Mouse (Mus musculus): ENCODE data around the gene Ust. TPM values are rescaled to one million over a fixed set of nuclear protein-coding genes. Genes with fewer than 3 reads are reported as not detected.

The Ust gene
- polyA plus RNA-seq, 1 experiment from 2014 or later: 3.2 TPM

- no peak overlapping the region for H3K27ac ChIP-seq
- H3K36me3 ChIP-seq: no peaks in the 10 kb centered on the region
- peaks cover 8% of the 10 kb centered on the region; the same call in 1 of the 2 replicates for H3K4me1 ChIP-seq (replicated peaks)
- H3K27me3 ChIP-seq (ENCODE audit: insufficient read depth, poor library complexity, severe bottlenecking): no peaks in the 10 kb centered on the region
- WGBS: 93% methylated on average over 1 of the region's 1 CpGs
- no peak overlapping the region for H3K4me3 ChIP-seq
- DNase-seq (ENCODE audit: low spot score): no peak
- peaks cover 3% of the 10 kb centered on the region; the same call in 1 of the 2 replicates for H3K9me3 ChIP-seq
Measured at GRCm38 (mm10) chr10:8491909-8492591, 26.6 kb downstream of the Ust start.

GRCm38 (mm10) chr10:8487388-8487787, 31.2 kb downstream of the Ust start:
- H3K27me3 ChIP-seq (ENCODE audit: insufficient read depth, poor library complexity, severe bottlenecking): no peaks in the 10 kb centered on the region

GRCm38 (mm10) chr10:8484487-8484886, 34.1 kb downstream of the Ust start:
- WGBS: 90% methylated on average over 4 of the region's 4 CpGs
- H3K27me3 ChIP-seq (ENCODE audit: insufficient read depth, poor library complexity, severe bottlenecking): no peaks in the 10 kb centered on the region
- no peaks in the 10 kb centered on the region for H3K36me3 ChIP-seq
- DNase-seq (ENCODE audit: low spot score): no peak
- no peaks in the 10 kb centered on the region for H3K4me1 ChIP-seq (replicated peaks)
- no peak overlapping the region for H3K4me3 ChIP-seq
- H3K27ac ChIP-seq: no peak overlapping the region
- H3K9me3 ChIP-seq: no peaks in the 10 kb centered on the region

More at GRCm38 (mm10) chr10:8487388-8487787, 31.2 kb downstream of the Ust start:
- WGBS: 68% methylated on average over 2 of the region's 2 CpGs
- DNase-seq (ENCODE audit: low spot score): no peak
- Histone ChIP-seq H3K4me3 (no peak overlapping the region), H3K27ac (no peak overlapping the region), H3K4me1 (replicated peaks) (peaks cover 3% of the 10 kb centered on the region; the same call in 1 of the 2 replicates), H3K9me3 (no peaks in the 10 kb centered on the region), H3K36me3 (no peaks in the 10 kb centered on the region)

GRCm38 (mm10) chr10:8482779-8483178, 35.8 kb downstream of the Ust start:
- Histone ChIP-seq H3K9me3 (no peaks in the 10 kb centered on the region), H3K27me3 (ENCODE audit: insufficient read depth, poor library complexity, severe bottlenecking) (no peaks in the 10 kb centered on the region), H3K4me1 (replicated peaks) (no peaks in the 10 kb centered on the region), H3K27ac (no peak overlapping the region), H3K36me3 (no peaks in the 10 kb centered on the region), H3K4me3 (no peak overlapping the region)
- WGBS: 93% methylated on average over 4 of the region's 4 CpGs
- DNase-seq (ENCODE audit: low spot score): no peak

- Histone ChIP-seq H3K4me1 (replicated peaks) (no peaks in the 10 kb centered on the region), H3K36me3 (no peaks in the 10 kb centered on the region), H3K4me3 (no peak overlapping the region), H3K9me3 (no peaks in the 10 kb centered on the region), H3K27me3 (ENCODE audit: insufficient read depth, poor library complexity, severe bottlenecking) (no peaks in the 10 kb centered on the region), H3K27ac (no peak overlapping the region)
- DNase-seq (ENCODE audit: low spot score): no peak
- 90% methylated on average over 2 of the region's 2 CpGs for WGBS
Measured at GRCm38 (mm10) chr10:8479779-8480178, 38.8 kb downstream of the Ust start.

- Histone ChIP-seq H3K4me3 (no peak overlapping the region), H3K4me1 (replicated peaks) (no peaks in the 10 kb centered on the region), H3K36me3 (no peaks in the 10 kb centered on the region), H3K27me3 (ENCODE audit: insufficient read depth, poor library complexity, severe bottlenecking) (no peaks in the 10 kb centered on the region), H3K9me3 (no peaks in the 10 kb centered on the region), H3K27ac (no peak overlapping the region)
- WGBS: 90% methylated on average over 8 of the region's 8 CpGs
- no peak for DNase-seq (ENCODE audit: low spot score)
Measured at GRCm38 (mm10) chr10:8477936-8478335, 40.7 kb downstream of the Ust start.

- Histone ChIP-seq H3K4me1 (replicated peaks) (no peaks in the 10 kb centered on the region), H3K27ac (no peak overlapping the region), H3K9me3 (no peaks in the 10 kb centered on the region), H3K4me3 (no peak overlapping the region), H3K36me3 (no peaks in the 10 kb centered on the region), H3K27me3 (ENCODE audit: insufficient read depth, poor library complexity, severe bottlenecking) (no peaks in the 10 kb centered on the region)
- WGBS: 88% methylated on average over 12 of the region's 12 CpGs
- no peak for DNase-seq (ENCODE audit: low spot score)
Measured at GRCm38 (mm10) chr10:8471995-8472394, 46.6 kb downstream of the Ust start.

- Histone ChIP-seq H3K27me3 (ENCODE audit: insufficient read depth, poor library complexity, severe bottlenecking) (no peaks in the 10 kb centered on the region), H3K4me3 (no peak overlapping the region), H3K9me3 (no peaks in the 10 kb centered on the region), H3K36me3 (no peaks in the 10 kb centered on the region), H3K27ac (no peak overlapping the region), H3K4me1 (replicated peaks) (no peaks in the 10 kb centered on the region)
- 54% methylated on average over 5 of the region's 5 CpGs for WGBS
- DNase-seq (ENCODE audit: low spot score): no peak
Measured at GRCm38 (mm10) chr10:8471012-8471411, 47.6 kb downstream of the Ust start.

- H3K27me3 ChIP-seq (ENCODE audit: insufficient read depth, poor library complexity, severe bottlenecking): no peaks in the 10 kb centered on the region
- WGBS: 80% methylated on average over 3 of the region's 3 CpGs
- H3K27ac ChIP-seq: no peak overlapping the region
- no peaks in the 10 kb centered on the region for H3K4me1 ChIP-seq (replicated peaks)
- no peak for DNase-seq (ENCODE audit: low spot score)
- H3K4me3 ChIP-seq: no peak overlapping the region
- H3K9me3 ChIP-seq: no peaks in the 10 kb centered on the region
- no peaks in the 10 kb centered on the region for H3K36me3 ChIP-seq
Measured at GRCm38 (mm10) chr10:8469516-8469915, 49.1 kb downstream of the Ust start.

GRCm38 (mm10) chr10:8468651-8469386, 49.8 kb downstream of the Ust start:
- no peak overlapping the region for H3K27ac ChIP-seq
- H3K27me3 ChIP-seq (ENCODE audit: insufficient read depth, poor library complexity, severe bottlenecking): no peaks in the 10 kb centered on the region
- no peaks in the 10 kb centered on the region for H3K36me3 ChIP-seq
- H3K9me3 ChIP-seq: no peaks in the 10 kb centered on the region
- no peak overlapping the region for H3K4me3 ChIP-seq
- no peaks in the 10 kb centered on the region for H3K4me1 ChIP-seq (replicated peaks)
- no peak for DNase-seq (ENCODE audit: low spot score)
- WGBS: 85% methylated on average over 5 of the region's 5 CpGs

GRCm38 (mm10) chr10:8465918-8466317, 52.7 kb downstream of the Ust start:
- Histone ChIP-seq H3K4me1 (replicated peaks) (no peaks in the 10 kb centered on the region), H3K36me3 (no peaks in the 10 kb centered on the region), H3K27me3 (ENCODE audit: insufficient read depth, poor library complexity, severe bottlenecking) (no peaks in the 10 kb centered on the region), H3K9me3 (no peaks in the 10 kb centered on the region), H3K4me3 (no peak overlapping the region), H3K27ac (no peak overlapping the region)
- WGBS: 81% methylated on average over 3 of the region's 3 CpGs
- DNase-seq (ENCODE audit: low spot score): no peak

GRCm38 (mm10) chr10:8465216-8465615, 53.4 kb downstream of the Ust start:
- Histone ChIP-seq H3K4me3 (no peak overlapping the region), H3K9me3 (no peaks in the 10 kb centered on the region), H3K4me1 (replicated peaks) (no peaks in the 10 kb centered on the region), H3K27ac (no peak overlapping the region), H3K36me3 (no peaks in the 10 kb centered on the region), H3K27me3 (ENCODE audit: insufficient read depth, poor library complexity, severe bottlenecking) (no peaks in the 10 kb centered on the region)
- 97% methylated on average over 1 of the region's 1 CpGs for WGBS
- DNase-seq (ENCODE audit: low spot score): no peak

GRCm38 (mm10) chr10:8461372-8461771, 57.3 kb downstream of the Ust start:
- Histone ChIP-seq H3K4me1 (replicated peaks) (no peaks in the 10 kb centered on the region), H3K27ac (no peak overlapping the region), H3K27me3 (ENCODE audit: insufficient read depth, poor library complexity, severe bottlenecking) (no peaks in the 10 kb centered on the region), H3K36me3 (no peaks in the 10 kb centered on the region), H3K4me3 (no peak overlapping the region), H3K9me3 (no peaks in the 10 kb centered on the region)
- no peak for DNase-seq (ENCODE audit: low spot score)
- WGBS: 83% methylated on average over 5 of the region's 5 CpGs

Data from hindbrain, embryonic 10.5 days (tissue).